Mouse (Mus musculus) limb, embryonic 12.5 days (tissue): Measurements from ENCODE around the gene Zfy2. TPM values are rescaled to one million over a fixed set of nuclear protein-coding genes. Genes with fewer than 3 reads are reported as not detected.

Experiments used
- ATAC-seq: fragments of 200-750 bp; cut with Nextera tagmentation; 2 replicates; pipeline ENCODE4 v1.8.0; 2017; ENCODE audit warnings: low read depth, moderate TSS enrichment; ENCODE audit not compliant: insufficient number of reproducible peaks, insufficient read depth, low FRiP score, low TSS enrichment
- H3K27ac ChIP-seq: fragments of 300-500 bp; sonication (generic); 2 replicates; pipeline ENCODE4 v1.5.1; 2016; ENCODE audit warnings: mild to moderate bottlenecking, moderate library complexity
- H3K27me3 ChIP-seq: fragments of 300-500 bp; sonication (generic); 2 replicates; pipeline ENCODE4 v1.6.1; 2016; ENCODE audit warnings: mild to moderate bottlenecking, moderate library complexity
- H3K36me3 ChIP-seq: fragments of 300-500 bp; sonication (generic); 2 replicates; pipeline ENCODE4 v1.6.1; 2016; ENCODE audit warnings: mild to moderate bottlenecking, moderate library complexity
- H3K4me1 ChIP-seq: fragments of 300-500 bp; sonication (generic); replicated peaks from 2 replicates; pipeline ENCODE4 v1.6.1; 2016
- H3K4me2 ChIP-seq: fragments of 300-500 bp; sonication (generic); 2 replicates; pipeline ENCODE4 v1.6.1; 2016; ENCODE audit warnings: mild to moderate bottlenecking, moderate library complexity
- H3K4me3 ChIP-seq: fragments of 300-500 bp; sonication (generic); replicated peaks from 2 replicates; pipeline ENCODE4 v1.5.1; 2016; ENCODE audit warnings: mild to moderate bottlenecking
- H3K9ac ChIP-seq: fragments of 300-500 bp; sonication (generic); replicated peaks from 2 replicates; pipeline ENCODE4 v1.6.1; 2016; ENCODE audit warnings: mild to moderate bottlenecking, moderate library complexity
- H3K9me3 ChIP-seq: fragments of 300-500 bp; sonication (generic); 2 replicates; pipeline ENCODE4 v1.6.1; 2016; ENCODE audit warnings: mild to moderate bottlenecking, moderate library complexity
- WGBS: fragments of 180-500 bp; shearing (Covaris S2); methylation state at CpG from one replicate; pipeline ENCODE4 v1.1.7; 2016; 5-methylcytosine and 5-hydroxymethylcytosine counted together
- polyA plus RNA-seq: library from polyadenylated mRNA; unstranded; fragments of >200 nt; fragmentation: Nextera tagmentation; extraction: Ambion mirVana; gene quantifications from 2 replicates; pipeline ENCODE4 v1.2.1, GENCODE M21; 2016

The Zfy2 gene
- not detected in 2 replicates for polyA plus RNA-seq

DNA sequence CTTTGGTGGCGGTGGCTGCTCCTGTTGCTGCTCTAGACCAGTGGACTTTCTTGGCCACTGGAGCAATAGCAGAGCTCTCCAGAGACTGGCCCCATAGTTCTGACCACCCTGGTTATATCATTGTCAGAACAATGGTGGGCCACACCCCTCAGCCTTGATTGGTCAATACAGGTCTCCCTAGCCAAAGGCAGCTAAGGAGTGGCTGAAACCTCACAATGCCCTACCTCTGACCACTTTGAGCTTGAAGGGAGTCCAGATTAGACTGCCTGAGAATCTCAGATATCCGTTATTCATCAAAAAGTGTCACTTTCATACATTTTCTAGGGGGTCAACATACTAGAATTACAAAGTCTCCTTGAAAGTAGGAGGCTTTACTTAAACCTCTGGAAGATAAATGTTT lies at the start of gene Zfy2:
Gene Zfy2, minus strand, starts transcription at position 101 of the 400 bp plus-strand sequence.
- no peaks in the 10 kb centered on the region for H3K36me3 ChIP-seq
- 71% methylated on average over 2 of the region's 2 CpGs for WGBS
- H3K9me3 ChIP-seq: no peaks in the 10 kb centered on the region
- no peak for ATAC-seq
- H3K4me2 ChIP-seq: no peak within 1 kb of the TSS
- H3K4me3 ChIP-seq: no peak within 1 kb of the TSS
- no peaks in the 10 kb centered on the region for H3K4me1 ChIP-seq
- no peak within 1 kb of the TSS for H3K9ac ChIP-seq
- no peaks in the 10 kb centered on the region for H3K27me3 ChIP-seq
- H3K27ac ChIP-seq: no peak within 1 kb of the TSS
